Mouse (Mus musculus) hindbrain, embryonic 15.5 days (tissue): ENCODE measurements around the gene Itprid1. TPM values are rescaled to one million over a fixed set of nuclear protein-coding genes. Genes with fewer than 3 reads are reported as not detected.

Experiments
- ATAC-seq: fragments of 200-750 bp; cut with Nextera tagmentation; 2 replicates; pipeline ENCODE4 v1.8.0; 2017; ENCODE audit warnings: low read depth, moderate number of reproducible peaks, moderate TSS enrichment; ENCODE audit not compliant: low FRiP score
- H3K27ac ChIP-seq: fragments of 300-500 bp; sonication (generic); replicated peaks from 2 replicates; pipeline ENCODE4 v1.5.1; 2015; ENCODE audit warnings: mild to moderate bottlenecking, inconsistent platforms
- H3K27me3 ChIP-seq: fragments of 300-500 bp; sonication (generic); 2 replicates; pipeline ENCODE4 v1.6.1; 2015; ENCODE audit warnings: control low read depth, inconsistent platforms
- H3K36me3 ChIP-seq: fragments of 300-500 bp; sonication (generic); 2 replicates; pipeline ENCODE4 v1.6.1; 2015; ENCODE audit warnings: control low read depth, inconsistent platforms
- H3K4me1 ChIP-seq: fragments of 300-500 bp; sonication (generic); replicated peaks from 2 replicates; pipeline ENCODE4 v1.6.1; 2015; ENCODE audit warnings: control low read depth, inconsistent platforms
- H3K4me2 ChIP-seq: fragments of 300-500 bp; sonication (generic); 2 replicates; pipeline ENCODE4 v1.6.1; 2015; ENCODE audit warnings: moderate library complexity, mild to moderate bottlenecking, inconsistent platforms
- H3K4me3 ChIP-seq: fragments of 300-500 bp; sonication (generic); 2 replicates; pipeline ENCODE4 v1.5.1; 2015; ENCODE audit warnings: mild to moderate bottlenecking, inconsistent platforms
- H3K9ac ChIP-seq: fragments of 300-500 bp; sonication (generic); 2 replicates; pipeline ENCODE4 v1.6.1; 2015; ENCODE audit warnings: inconsistent platforms
- H3K9me3 ChIP-seq: fragments of 300-500 bp; sonication (generic); 2 replicates; pipeline ENCODE4 v1.6.1; 2016; ENCODE audit warnings: control low read depth, inconsistent platforms
- WGBS: fragments of 180-500 bp; shearing (Covaris S2); methylation state at CpG from one replicate; pipeline ENCODE4 v1.1.7; 2015; 5-methylcytosine and 5-hydroxymethylcytosine counted together
- polyA plus RNA-seq: library from polyadenylated mRNA; unstranded; fragments of >200 nt; fragmentation: Nextera tagmentation; extraction: Ambion mirVana; gene quantifications from 2 replicates; pipeline ENCODE4 v1.2.1, GENCODE M21; 2015

Itprid1 gene
- polyA plus RNA-seq, 1 experiment from 2014 or later = 0.22 TPM

GRCm38 (mm10) chr6:55902329-55902605 is 65.6 kb downstream of the Itprid1 start:
- Histone ChIP-seq H3K36me3 (no peaks in the 10 kb centered on the region), H3K4me3 (no peak overlapping the region), H3K9me3 (no peaks in the 10 kb centered on the region), H3K27ac (no peak overlapping the region), H3K27me3 (no peaks in the 10 kb centered on the region), H3K4me2 (no peak overlapping the region), H3K9ac (no peak overlapping the region), H3K4me1 (no peaks in the 10 kb centered on the region)
- no peak for ATAC-seq
- 67% methylated on average over 1 of the region's 1 CpGs for WGBS

GRCm38 (mm10) chr6:55919206-55919605 is 82.5 kb downstream of the Itprid1 start:
- no peak for ATAC-seq
- no peak overlapping the region for H3K4me2 ChIP-seq
- WGBS = 81% methylated on average over 5 of the region's 5 CpGs

GRCm38 (mm10) chr6:55920282-55920720 is 83.6 kb downstream of the Itprid1 start:
- H3K9me3 ChIP-seq = no peaks in the 10 kb centered on the region
- H3K27ac ChIP-seq = peak overlapping the region; percentile 73
- H3K9ac ChIP-seq = no peak overlapping the region
- 28% methylated on average over 3 of the region's 3 CpGs for WGBS
- H3K4me2 ChIP-seq = peak overlapping the region; percentile 18; the same call in 1 of the 2 replicates
- peaks cover 5% of the 10 kb centered on the region for H3K4me1 ChIP-seq
- ATAC-seq = peak; percentile 90
- H3K4me3 ChIP-seq = no peak overlapping the region
- H3K36me3 ChIP-seq = no peaks in the 10 kb centered on the region
- H3K27me3 ChIP-seq = no peaks in the 10 kb centered on the region

More at GRCm38 (mm10) chr6:55919206-55919605, 82.5 kb downstream of the Itprid1 start:
- peak overlapping the region; percentile 1; the same call in 1 of the 2 replicates for H3K27ac ChIP-seq
- H3K36me3 ChIP-seq = no peaks in the 10 kb centered on the region
- H3K27me3 ChIP-seq = no peaks in the 10 kb centered on the region
- H3K9ac ChIP-seq = no peak overlapping the region
- no peak overlapping the region for H3K4me3 ChIP-seq
- H3K4me1 ChIP-seq = peaks cover 5% of the 10 kb centered on the region
- H3K9me3 ChIP-seq = no peaks in the 10 kb centered on the region

- ATAC-seq = peak; percentile 73
- Histone ChIP-seq H3K36me3 (no peaks in the 10 kb centered on the region), H3K4me2 (peak overlapping the region; percentile 18; the same call in 1 of the 2 replicates), H3K4me3 (no peak overlapping the region), H3K27ac (peak overlapping the region; percentile 73), H3K9ac (no peak overlapping the region), H3K9me3 (no peaks in the 10 kb centered on the region), H3K4me1 (peaks cover 5% of the 10 kb centered on the region), H3K27me3 (no peaks in the 10 kb centered on the region)
- 39% methylated on average over 4 of the region's 4 CpGs for WGBS
Measured at GRCm38 (mm10) chr6:55920866-55921630, 84.4 kb downstream of the Itprid1 start.

GRCm38 (mm10) chr6:55944709-55945108 is 108.0 kb downstream of the Itprid1 start:
- Histone ChIP-seq H3K9ac (no peak overlapping the region), H3K9me3 (no peaks in the 10 kb centered on the region), H3K27ac (no peak overlapping the region), H3K27me3 (no peaks in the 10 kb centered on the region), H3K4me3 (no peak overlapping the region), H3K36me3 (no peaks in the 10 kb centered on the region), H3K4me1 (no peaks in the 10 kb centered on the region), H3K4me2 (no peak overlapping the region)
- no peak for ATAC-seq
- 94% methylated on average over 1 of the region's 1 CpGs for WGBS

GRCm38 (mm10) chr6:55950345-55951110 is 113.8 kb downstream of the Itprid1 start:
- no peaks in the 10 kb centered on the region for H3K9me3 ChIP-seq
- no peaks in the 10 kb centered on the region for H3K4me1 ChIP-seq
- no peak overlapping the region for H3K27ac ChIP-seq
- no peaks in the 10 kb centered on the region for H3K36me3 ChIP-seq
- no peak overlapping the region for H3K4me2 ChIP-seq
- no peaks in the 10 kb centered on the region for H3K27me3 ChIP-seq
- ATAC-seq = peak; percentile 84
- no peak overlapping the region for H3K4me3 ChIP-seq
- WGBS = 76% methylated on average over 8 of the region's 8 CpGs
- H3K9ac ChIP-seq = no peak overlapping the region

GRCm38 (mm10) chr6:55972998-55973397 is 136.3 kb downstream of the Itprid1 start:
- H3K9ac ChIP-seq = no peak overlapping the region
- no peaks in the 10 kb centered on the region for H3K4me1 ChIP-seq
- no peak overlapping the region for H3K4me2 ChIP-seq
- H3K36me3 ChIP-seq = no peaks in the 10 kb centered on the region
- no peaks in the 10 kb centered on the region for H3K9me3 ChIP-seq
- no peaks in the 10 kb centered on the region for H3K27me3 ChIP-seq
- ATAC-seq = peak; percentile 73; the same call in 1 of the 2 replicates
- no peak overlapping the region for H3K4me3 ChIP-seq
- no peak overlapping the region for H3K27ac ChIP-seq

GRCm38 (mm10) chr6:55979766-55980165 is 143.1 kb downstream of the Itprid1 start:
- H3K4me1 ChIP-seq = no peaks in the 10 kb centered on the region
- no peak overlapping the region for H3K4me2 ChIP-seq
- no peak overlapping the region for H3K4me3 ChIP-seq
- H3K27me3 ChIP-seq = no peaks in the 10 kb centered on the region
- no peak overlapping the region for H3K9ac ChIP-seq
- H3K9me3 ChIP-seq = no peaks in the 10 kb centered on the region; the same call in 1 of the 2 replicates
- no peak for ATAC-seq
- no peaks in the 10 kb centered on the region for H3K36me3 ChIP-seq
- H3K27ac ChIP-seq = no peak overlapping the region
- 92% methylated on average over 2 of the region's 2 CpGs for WGBS

- Histone ChIP-seq H3K4me3 (no peak overlapping the region), H3K9ac (no peak overlapping the region), H3K4me2 (no peak overlapping the region), H3K4me1 (no peaks in the 10 kb centered on the region), H3K27ac (no peak overlapping the region), H3K9me3 (no peaks in the 10 kb centered on the region), H3K36me3 (no peaks in the 10 kb centered on the region), H3K27me3 (no peaks in the 10 kb centered on the region)
- ATAC-seq = no peak
- WGBS = 64% methylated on average over 4 of the region's 4 CpGs
Measured at GRCm38 (mm10) chr6:56008711-56009110, 172.0 kb downstream of the Itprid1 start.

- Histone ChIP-seq H3K4me2 (no peak overlapping the region), H3K9me3 (no peaks in the 10 kb centered on the region), H3K36me3 (no peaks in the 10 kb centered on the region), H3K27ac (no peak overlapping the region), H3K4me3 (no peak overlapping the region), H3K27me3 (no peaks in the 10 kb centered on the region), H3K9ac (no peak overlapping the region), H3K4me1 (peaks cover 2% of the 10 kb centered on the region; the same call in 1 of the 2 replicates)
- WGBS = 60% methylated on average over 5 of the region's 5 CpGs
- ATAC-seq = no peak
Measured at GRCm38 (mm10) chr6:56012384-56012783, 175.7 kb downstream of the Itprid1 start.

- peaks cover 6% of the 10 kb centered on the region; the same call in 1 of the 2 replicates for H3K4me1 ChIP-seq
- peak within 1 kb of the TSS; percentile 11; the same call in 1 of the 2 replicates for H3K4me2 ChIP-seq
- H3K27me3 ChIP-seq = no peaks in the 10 kb centered on the region
- H3K36me3 ChIP-seq = no peaks in the 10 kb centered on the region
- H3K4me3 ChIP-seq = no peak within 1 kb of the TSS
- H3K9ac ChIP-seq = no peak within 1 kb of the TSS
- H3K9me3 ChIP-seq = no peaks in the 10 kb centered on the region
- peak; percentile 83 for ATAC-seq
- H3K27ac ChIP-seq = no peak within 1 kb of the TSS
- WGBS = 29% methylated on average over 16 of the region's 16 CpGs
Measured at GRCm38 (mm10) chr6:56017291-56017994, 180.7 kb downstream of the Itprid1 start, which contains the start of gene Ppp1r17. Gene Ppp1r17, plus strand, starts transcription at chr6:56017497.

GRCm38 (mm10) chr6:56019632-56020031 is 182.9 kb downstream of the Itprid1 start:
- Histone ChIP-seq H3K27me3 (no peaks in the 10 kb centered on the region), H3K27ac (no peak overlapping the region), H3K4me2 (no peak overlapping the region), H3K4me3 (no peak overlapping the region), H3K9me3 (no peaks in the 10 kb centered on the region), H3K36me3 (no peaks in the 10 kb centered on the region), H3K9ac (no peak overlapping the region), H3K4me1 (peaks cover 6% of the 10 kb centered on the region; the same call in 1 of the 2 replicates)
- no peak for ATAC-seq
- 66% methylated on average over 2 of the region's 2 CpGs for WGBS
